Mouse (Mus musculus): ENCODE measurements around the gene Sec16b.

Sec16b gene

GRCm38 (mm10) chr1:157506522-157506921 lies at the start of gene Sec16b:
Gene Sec16b (plus strand): TSS chr1:157506728.
- no peak for DNase-seq (ENCODE audit: low spot score)

GRCm38 (mm10) chr1:157457789-157458188 lies 48.7 kb upstream of the Sec16b start:
- DNase-seq (ENCODE audit: low spot score), result no peak

DNA sequence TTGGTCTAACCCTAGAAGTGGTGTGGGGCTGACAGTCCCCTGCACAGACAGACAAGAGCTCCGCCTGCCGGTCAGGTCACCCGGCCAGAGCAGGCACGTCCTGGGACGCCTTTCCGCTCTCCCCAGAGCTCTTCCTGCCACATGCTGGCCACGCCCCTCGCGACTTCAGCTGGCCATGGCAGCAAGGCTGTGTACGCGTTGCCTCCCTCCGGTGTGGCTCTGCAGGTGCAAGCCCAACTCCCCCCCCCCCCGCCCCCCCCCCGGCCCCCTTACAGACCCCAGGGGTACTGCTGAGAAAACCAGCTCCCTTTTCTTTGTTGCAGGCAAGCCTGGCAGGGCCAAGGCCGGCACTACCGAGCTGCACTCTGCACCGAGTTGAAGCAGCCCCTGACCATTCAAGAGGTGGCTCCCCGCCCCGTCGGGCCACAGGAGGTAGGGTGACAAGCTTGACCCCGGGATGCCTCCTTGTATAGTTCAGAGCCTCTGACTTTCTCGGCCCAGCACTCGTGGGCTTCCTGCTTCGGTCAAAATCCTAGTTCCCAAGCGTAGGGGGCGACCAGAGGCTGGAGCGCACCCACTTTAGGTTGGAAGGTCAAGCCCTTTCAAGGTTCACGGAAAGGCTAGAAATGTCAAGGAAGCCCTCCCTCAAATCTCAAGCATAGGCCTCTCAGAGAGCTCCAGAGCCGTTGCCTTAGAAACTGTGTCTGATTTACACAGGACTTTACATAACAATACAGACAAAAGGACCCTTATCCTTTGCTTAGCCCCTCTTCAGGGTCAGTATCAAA lies 47.9 kb upstream of the Sec16b start, which contains the start of gene Cryzl2:
Gene Cryzl2 (plus strand): TSS at position 157 of the 788 bp plus-strand sequence.
- peak; percentile 71 for DNase-seq (ENCODE audit: low spot score)

DNA sequence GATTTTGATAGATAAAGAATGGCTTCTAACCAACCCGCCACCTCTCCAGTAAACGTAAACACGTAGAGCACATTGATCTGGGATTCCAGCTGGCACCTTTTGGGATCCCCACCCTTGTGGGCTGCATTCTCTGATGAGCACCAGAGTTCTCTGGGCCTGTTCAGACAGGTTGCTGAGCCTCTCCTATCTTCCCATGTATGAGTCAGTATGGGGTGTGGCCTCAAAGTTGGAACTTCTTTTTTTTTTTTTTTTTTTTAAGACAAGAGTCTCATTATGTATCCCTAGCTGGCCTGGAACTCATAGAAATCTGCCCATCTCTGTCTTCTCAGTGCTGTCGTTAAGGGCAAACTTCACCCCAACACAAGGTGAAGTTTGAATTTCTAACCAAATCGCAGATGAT lies 46.6 kb upstream of the Sec16b start:
- DNase-seq (ENCODE audit: low spot score), result no peak

GRCm38 (mm10) chr1:157461276-157461675 lies 45.3 kb upstream of the Sec16b start:
- DNase-seq (ENCODE audit: low spot score), result no peak

GRCm38 (mm10) chr1:157462336-157462735 lies 44.2 kb upstream of the Sec16b start:
- DNase-seq (ENCODE audit: low spot score), result no peak

GRCm38 (mm10) chr1:157465194-157465593 lies 41.3 kb upstream of the Sec16b start:
- no peak for DNase-seq (ENCODE audit: low spot score)

DNA sequence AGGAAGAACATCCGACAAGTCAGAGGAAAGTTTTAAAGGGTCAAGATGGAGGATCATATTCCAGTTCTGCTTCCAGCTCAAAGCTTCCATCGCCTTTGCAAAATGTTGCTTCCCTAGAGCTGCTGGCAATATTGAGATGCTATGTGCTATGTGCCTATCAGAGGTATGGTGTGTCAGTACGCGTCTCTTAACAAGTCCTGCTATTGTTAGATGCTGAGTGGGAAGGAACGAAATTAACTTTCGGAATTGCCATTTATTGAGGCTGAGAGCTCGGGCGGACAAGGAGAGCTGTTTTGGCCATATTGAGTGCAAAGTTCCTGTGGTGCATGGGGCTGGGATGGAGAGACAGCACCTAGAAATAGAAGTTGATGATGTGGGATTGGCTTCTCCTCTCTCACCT lies 38.7 kb upstream of the Sec16b start:
- DNase-seq (ENCODE audit: low spot score), result no peak

DNA sequence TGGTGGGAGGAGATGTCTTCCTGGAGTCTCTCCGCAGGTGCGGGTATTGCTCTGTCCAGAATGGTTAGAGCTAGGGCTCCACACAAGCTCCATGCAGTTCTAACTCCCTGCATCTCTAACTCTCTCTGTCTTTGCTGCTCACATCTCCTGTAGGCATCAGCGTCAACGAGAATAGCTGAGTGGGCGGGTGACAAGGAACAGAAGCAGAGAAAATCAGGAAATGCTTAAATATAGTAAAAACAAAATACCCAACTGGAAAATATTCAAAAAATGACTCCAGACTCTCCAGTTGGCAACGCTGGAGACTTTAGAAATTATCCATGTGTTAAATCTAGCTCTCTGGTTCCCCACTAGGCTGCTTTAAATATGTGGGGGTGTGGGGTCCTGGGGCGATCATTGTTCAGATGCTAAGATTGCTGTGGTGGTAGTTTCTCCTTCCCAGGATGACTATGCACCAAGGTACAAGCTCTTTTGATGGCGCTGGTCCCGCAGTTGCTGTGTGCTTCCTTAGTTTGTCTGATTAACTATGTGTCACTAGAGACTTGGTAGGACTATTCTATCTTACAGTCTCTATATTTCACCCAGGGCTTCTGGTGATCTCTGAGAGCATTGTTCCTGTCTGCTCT lies 35.7 kb upstream of the Sec16b start:
- DNase-seq (ENCODE audit: low spot score), result no peak

GRCm38 (mm10) chr1:157472716-157473115 lies 33.8 kb upstream of the Sec16b start:
- DNase-seq (ENCODE audit: low spot score), result no peak

- DNase-seq (ENCODE audit: low spot score), result no peak
Observed at GRCm38 (mm10) chr1:157474865-157475264, 31.7 kb upstream of the Sec16b start.

DNA sequence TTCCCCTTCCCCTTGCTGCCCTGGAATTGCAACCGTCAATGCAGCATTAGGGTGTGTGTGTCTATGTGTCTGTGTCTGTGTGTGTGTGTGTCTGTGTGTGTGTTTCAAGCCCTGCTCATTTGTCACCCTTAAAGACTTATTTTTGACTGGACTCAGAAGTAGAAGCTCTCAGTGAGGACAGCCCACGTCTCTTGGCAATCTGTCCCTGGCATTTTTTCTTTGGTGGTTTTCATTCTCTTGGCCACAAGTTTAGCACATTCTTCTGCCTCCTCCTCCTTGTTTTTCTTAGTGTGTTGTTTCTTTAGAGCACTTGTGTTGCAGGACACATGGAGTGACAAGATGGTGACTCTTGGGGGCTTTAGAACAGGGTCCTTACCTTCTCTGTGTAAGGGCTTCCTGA lies 30.3 kb upstream of the Sec16b start:
- DNase-seq (ENCODE audit: low spot score), result no peak

- DNase-seq (ENCODE audit: low spot score), result no peak
Observed at GRCm38 (mm10) chr1:157480090-157480489, 26.4 kb upstream of the Sec16b start.

DNA sequence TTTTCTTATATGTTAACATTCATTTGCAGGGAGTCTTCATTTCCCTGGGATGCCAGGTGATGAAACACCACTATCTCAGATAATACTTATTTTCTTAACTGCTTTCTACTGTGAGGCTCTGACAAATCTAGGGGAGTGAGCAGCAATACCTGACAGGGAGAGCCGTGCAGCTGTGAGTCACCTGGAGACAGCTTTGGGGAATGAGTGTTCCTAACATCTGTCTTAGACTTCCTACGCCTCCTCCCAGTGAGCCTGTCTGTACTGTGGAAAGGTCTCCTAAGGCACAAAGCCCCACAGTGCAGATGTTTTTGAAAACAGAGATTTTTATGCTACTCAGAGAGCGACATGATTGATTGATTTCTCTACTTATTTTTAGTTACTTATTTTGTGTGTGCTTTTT lies 25.6 kb upstream of the Sec16b start:
- DNase-seq (ENCODE audit: low spot score), result no peak

DNA sequence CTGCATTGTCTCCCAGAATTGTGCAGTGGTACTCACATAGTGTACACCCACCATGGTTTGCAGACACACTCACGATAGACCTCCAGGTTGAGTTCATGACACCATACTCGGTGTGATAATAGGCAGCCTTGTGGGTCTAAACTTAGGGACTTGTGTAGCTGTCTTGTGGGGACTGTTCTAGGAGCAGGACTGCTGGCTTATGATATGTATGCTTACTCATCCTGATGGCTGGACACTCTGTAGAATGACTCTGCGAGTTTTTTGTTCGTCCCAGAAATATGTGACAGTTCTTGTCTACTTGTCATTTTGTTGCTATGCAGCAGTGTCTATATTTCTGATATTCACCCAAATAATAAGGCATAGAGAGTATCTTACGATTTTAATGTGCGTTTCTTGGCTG lies 24.9 kb upstream of the Sec16b start:
- no peak for DNase-seq (ENCODE audit: low spot score)

GRCm38 (mm10) chr1:157484161-157484560 lies 22.4 kb upstream of the Sec16b start:
- DNase-seq (ENCODE audit: low spot score), result no peak

DNA sequence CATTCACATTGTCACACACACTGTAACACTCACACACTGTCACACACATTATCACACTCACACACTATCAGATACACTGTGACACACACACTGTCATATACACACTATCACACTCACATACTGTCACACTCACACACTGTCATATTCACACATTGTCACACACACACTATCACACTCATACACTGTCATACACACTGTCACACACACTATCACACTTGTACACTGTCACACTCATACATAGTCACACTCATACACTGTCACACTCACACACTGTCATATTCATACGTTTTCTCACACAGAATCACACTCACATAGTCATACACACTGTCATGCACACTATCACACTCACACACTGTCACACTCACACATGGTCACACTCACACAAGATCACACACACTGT lies 5.9 kb upstream of the Sec16b start:
- DNase-seq (ENCODE audit: low spot score), result no peak

- no peak for DNase-seq (ENCODE audit: low spot score)
Observed at GRCm38 (mm10) chr1:157501352-157501945, 5.1 kb upstream of the Sec16b start.

- DNase-seq (ENCODE audit: low spot score), result no peak
Observed at GRCm38 (mm10) chr1:157503071-157503470, 3.5 kb upstream of the Sec16b start.

DNA sequence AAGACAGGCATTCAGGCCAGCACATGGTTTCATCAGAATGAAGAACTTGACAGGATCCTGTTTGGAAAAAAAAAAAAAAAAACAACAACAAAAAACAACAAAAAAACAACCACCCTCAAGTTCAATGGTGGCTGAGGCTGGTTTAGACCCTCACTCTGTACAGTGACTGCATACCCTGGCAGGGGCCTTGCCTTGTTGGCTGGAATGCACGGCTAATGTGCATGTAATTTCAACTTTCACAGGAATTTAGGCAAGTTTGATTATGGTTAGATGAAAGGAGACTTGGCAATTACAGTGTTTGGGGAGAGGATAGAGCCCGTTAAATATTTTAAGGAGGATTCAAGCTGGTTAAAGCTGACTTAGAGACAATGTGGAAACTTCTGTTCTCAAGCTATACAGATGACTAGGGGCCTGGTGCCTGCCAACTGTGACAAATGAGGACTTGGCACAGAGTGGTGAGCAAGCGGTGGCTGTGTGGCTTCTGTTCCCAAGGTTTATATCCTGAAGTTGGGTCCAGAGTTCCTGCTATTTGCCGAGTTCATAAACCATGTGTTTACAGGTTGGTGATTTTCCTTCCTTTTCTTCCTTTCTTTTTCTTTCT lies 567 bp downstream of the Sec16b start:
- DNase-seq (ENCODE audit: low spot score), result no peak

DNA sequence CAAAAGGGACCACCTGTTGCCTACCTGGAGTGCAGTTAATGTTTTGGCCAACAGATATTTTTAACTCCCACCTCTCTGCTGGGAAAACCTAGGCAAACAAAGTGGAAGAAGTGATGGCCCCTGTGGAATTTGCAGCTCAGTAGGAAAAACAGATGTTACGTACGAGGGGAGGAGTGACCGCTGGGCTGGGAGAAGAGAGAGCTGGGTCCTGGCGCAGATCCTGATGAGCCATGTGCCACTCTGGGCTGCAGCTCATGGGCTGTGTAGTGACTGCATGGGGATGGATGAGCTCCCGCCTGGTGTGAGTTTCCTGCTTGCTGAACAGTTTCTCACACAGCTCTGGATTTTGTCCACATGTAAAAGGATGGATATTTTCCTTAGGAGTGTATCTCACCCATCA lies 1.3 kb downstream of the Sec16b start:
- DNase-seq (ENCODE audit: low spot score), result no peak

- no peak for DNase-seq (ENCODE audit: low spot score)
Observed at GRCm38 (mm10) chr1:157512690-157513448, 6.3 kb downstream of the Sec16b start.
